In the genomic region with DNA sequence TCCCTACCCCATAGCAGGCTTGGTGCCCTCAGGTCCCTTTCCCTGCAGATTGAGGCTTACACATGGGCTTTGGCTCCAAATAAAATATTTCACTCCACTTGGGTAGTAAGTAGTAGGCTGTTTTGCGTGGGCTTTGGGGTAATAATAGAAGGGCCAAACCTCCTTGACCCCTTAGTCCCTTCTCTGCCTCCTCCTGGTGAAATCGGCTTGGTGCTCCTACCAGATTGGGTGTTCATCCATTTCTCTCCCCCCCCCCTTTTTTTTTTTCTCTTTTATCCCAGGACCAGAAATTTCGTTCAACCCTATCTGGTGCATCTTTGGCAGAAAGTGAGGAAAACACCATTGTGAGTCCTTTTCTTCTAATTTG, we compare ENCODE assay signal across 7 mouse cellular contexts. TPM values are rescaled to one million over a fixed set of nuclear protein-coding genes. Genes with fewer than 3 reads are reported as not detected.
DNase-seq lines count a peak whose midpoint lies in the region; ATAC-seq and TF ChIP-seq lines count a peak whose summit lies in the region.

No protein-coding gene starts in this region.

- no peaks in the 10 kb centered on the region for H3K9me3 ChIP-seq in limb, embryonic 14.5 days (ENCODE audit: control insufficient read depth, low read length)
- no peaks in the 10 kb centered on the region for H3K9me3 ChIP-seq in stomach, embryonic 15.5 days

- peak overlapping the region; percentile 99 for H3K27ac ChIP-seq in spleen, adult 2 months (ENCODE audit: insufficient read depth, low read length)
- H3K27ac ChIP-seq in embryonic fibroblast, embryonic 13.5 days (ENCODE audit: insufficient read depth, low read length) = peak overlapping the region; percentile 89
- H3K27ac ChIP-seq in limb, embryonic 14.5 days (replicated peaks; ENCODE audit: low read depth, low read length) = peak overlapping the region; percentile 99
- peak overlapping the region; percentile 99 for H3K27ac ChIP-seq in stomach, embryonic 15.5 days

- H3K9ac ChIP-seq in limb, embryonic 14.5 days (ENCODE audit: low read depth, low read length, severe bottlenecking) = peak overlapping the region; percentile 90
- peak overlapping the region; percentile 82 for H3K9ac ChIP-seq in stomach, embryonic 15.5 days

- H3K4me2 ChIP-seq in limb, embryonic 14.5 days (replicated peaks; ENCODE audit: low read depth, low read length, severe bottlenecking) = peak overlapping the region; percentile 48
- H3K4me2 ChIP-seq in stomach, embryonic 15.5 days = peak overlapping the region; percentile 80

- TF ChIP-seq POLR2A in spleen, adult 2 months (IDR thresholded peaks at IDR 0.05; ENCODE audit: low read depth, low read length) = no peak
- TF ChIP-seq POLR2A in embryonic fibroblast, embryonic 13.5 days (IDR thresholded peaks at IDR 0.05; ENCODE audit: low read depth, low read length) = no peak
- TF ChIP-seq POLR2A in limb, embryonic 14.5 days (IDR thresholded peaks at IDR 0.05; ENCODE audit: borderline replicate concordance, extremely low read depth, insufficient read depth, insufficient read length) = no peak

- DNase-seq in spleen, adult 2 months (ENCODE audit: low read depth in 1 of 2, low spot score in 2 of 2) = peak in 1 of 2 experiments; percentile 5
- DNase-seq in spleen, postnatal 14 days (ENCODE audit: low spot score in 2 of 2) = no peak
- DNase-seq in limb, embryonic 14.5 days (ENCODE audit: low spot score) = peak; percentile 21
- DNase-seq in cerebellum, adult 11 months = no peak
- no peak for DNase-seq in cerebellum, adult 8-10 months

- H3K27me3 ChIP-seq in spleen, adult 2 months (ENCODE audit: control insufficient read depth, insufficient read depth, low read length) = no peaks in the 10 kb centered on the region
- no peaks in the 10 kb centered on the region for H3K27me3 ChIP-seq in limb, embryonic 14.5 days (ENCODE audit: control insufficient read depth, insufficient read depth, low read length)
- no peaks in the 10 kb centered on the region for H3K27me3 ChIP-seq in stomach, embryonic 15.5 days (replicated peaks)

- no peaks in the 10 kb centered on the region for H3K4me1 ChIP-seq in spleen, adult 2 months (ENCODE audit: control insufficient read depth, insufficient read depth, insufficient read length)
- H3K4me1 ChIP-seq in embryonic fibroblast, embryonic 13.5 days (ENCODE audit: control insufficient read depth, insufficient read depth, low read length) = peaks cover 6% of the 10 kb centered on the region; the same call in 1 of the 2 replicates
- peaks cover 5% of the 10 kb centered on the region; the same call in 1 of the 2 replicates for H3K4me1 ChIP-seq in limb, embryonic 14.5 days (ENCODE audit: control insufficient read depth, insufficient read depth, low read length)
- H3K4me1 ChIP-seq in stomach, embryonic 15.5 days = peaks cover 12% of the 10 kb centered on the region

- H3K4me3 ChIP-seq in spleen, adult 2 months (ENCODE audit: extremely low read depth, insufficient read depth, insufficient read length) = peak overlapping the region; percentile 97
- H3K4me3 ChIP-seq in embryonic fibroblast, embryonic 13.5 days (ENCODE audit: insufficient read depth, low read length) = peak overlapping the region; percentile 84
- peak overlapping the region; percentile 84 for H3K4me3 ChIP-seq in limb, embryonic 14.5 days (replicated peaks; ENCODE audit: low read length)
- H3K4me3 ChIP-seq in stomach, embryonic 15.5 days (replicated peaks) = peak overlapping the region; percentile 69

- H3K36me3 ChIP-seq in spleen, adult 2 months (ENCODE audit: control insufficient read depth, insufficient read depth, low read length) = peaks cover 1% of the 10 kb centered on the region; the same call in 1 of the 2 replicates
- peaks cover 34% of the 10 kb centered on the region for H3K36me3 ChIP-seq in limb, embryonic 14.5 days (ENCODE audit: control insufficient read depth, insufficient read depth, low read length)
- 0 out of 2 replicates have a peak, but pooled peaks cover 2% of the 10 kb centered on the region for H3K36me3 ChIP-seq in stomach, embryonic 15.5 days

- 0% methylated on average over 3 of the region's 3 CpGs for WGBS in spleen, adult 2 months
- 2% methylated on average over 3 of the region's 3 CpGs for WGBS in limb, embryonic 14.5 days
- WGBS in stomach, embryonic 15.5 days = 0% methylated on average over 3 of the region's 3 CpGs

- TF ChIP-seq CTCF in spleen, adult 2 months (IDR thresholded peaks at IDR 0.05; ENCODE audit: extremely low read depth, insufficient read depth, insufficient read length, insufficient replicate concordance) = no peak
- TF ChIP-seq CTCF in embryonic fibroblast, embryonic 13.5 days (IDR thresholded peaks at IDR 0.05; ENCODE audit: borderline replicate concordance, insufficient read depth, low read length) = no peak

- ATAC-seq in limb, embryonic 14.5 days (ENCODE audit: low FRiP score, low read depth) = no peak
- ATAC-seq in stomach, embryonic 15.5 days (ENCODE audit: insufficient read depth, low FRiP score, low read depth) = no peak

RNA-seq across cellular contexts. Expression of a gene that starts 1.0 kb away (rescaled TPM):
- polyA plus RNA-seq in spleen, adult 2 months (2012; rRNA removed) = 5.0 and 6.6 TPM in 2 replicates
- polyA plus RNA-seq in embryonic fibroblast, embryonic 13.5 days (2011; ENCODE audit: insufficient read length, low read depth, missing spikeins) = 103 and 104 TPM in 2 replicates
- 29.8 and 50.8 TPM in 2 replicates for polyA plus RNA-seq in limb, embryonic 14.5 days (2012; rRNA removed)
- 39.1 and 40.8 TPM in 2 replicates for polyA plus RNA-seq in limb, embryonic 14.5 days (2014; fragmentation: Nextera tagmentation; extraction: Ambion mirVana)
- 33.1 and 36.5 TPM in 2 replicates for polyA plus RNA-seq in stomach, embryonic 15.5 days (2015; fragmentation: Nextera tagmentation; extraction: Ambion mirVana)
